Mouse (Mus musculus) left cerebral cortex, postnatal 4 days (tissue): Measurements from ENCODE around the gene Surf4. TPM values are rescaled to one million over a fixed set of nuclear protein-coding genes. Genes with fewer than 3 reads are reported as not detected.
"Not testable (repeated sequence)": the region's sequence is repeated elsewhere in the genome, so short reads cannot be mapped to it uniquely, and the experiment has no call there.

ENCODE experiments used
- DNase-seq: peaks from one replicate; pipeline ENCODE4 v3.0.0-alpha.2; 2022
- intact Hi-C: fragments of 180-260 bp; cut with DNase I; formaldehyde crosslinking; loops from one replicate; pipeline ENCODE4 v1.15.1; 2025
- total RNA-seq, 2 experiments: library from RNA; stranded (reverse); gene quantifications; 2 replicates each; pipeline ENCODE4 v1.2.3; 2021

The Surf4 gene
- total RNA-seq, 2 experiments from 2014 or later = 61.0 to 67.1 TPM

GRCm38 (mm10) chr2:26906431-26906830 lies 27.3 kb downstream of the Surf4 start:
- no peak for DNase-seq
- intact Hi-C loops = no loop called here

GRCm38 (mm10) chr2:26905936-26906335 lies 27.8 kb downstream of the Surf4 start:
- intact Hi-C loops = no loop called here
- DNase-seq = no peak

- intact Hi-C loops = loop anchor here (5.0 kb wide), 1 partner anchor 256 kb away; no protein-coding TSS in a partner anchor
- DNase-seq = no peak
Measured at GRCm38 (mm10) chr2:26903311-26903710, 30.4 kb downstream of the Surf4 start.

- intact Hi-C loops = loop anchor here (5.0 kb wide), 1 partner anchor 255 kb away; no protein-coding TSS in a partner anchor
- peak; percentile 93 for DNase-seq
Measured at GRCm38 (mm10) chr2:26902467-26903220, 31.1 kb downstream of the Surf4 start, which contains the start of gene Surf6. Surf6 (minus strand) TSS chr2:26902879.

GRCm38 (mm10) chr2:26901834-26902400 lies 31.8 kb downstream of the Surf4 start:
- DNase-seq = no peak
- intact Hi-C loops = loop anchor here (5.0 kb wide), 1 partner anchor 255 kb away; no protein-coding TSS in a partner anchor

GRCm38 (mm10) chr2:26900731-26901130 lies 33.0 kb downstream of the Surf4 start:
- DNase-seq = no peak
- intact Hi-C loops = loop anchor here (5.0 kb wide), 1 partner anchor 253 kb away; no protein-coding TSS in a partner anchor

GRCm38 (mm10) chr2:26895898-26896297 lies 37.8 kb downstream of the Surf4 start:
- intact Hi-C loops = no loop called here
- DNase-seq = no peak

- intact Hi-C loops, DNase-seq: not testable (repeated sequence)
Measured at GRCm38 (mm10) chr2:26886170-26886569, 47.6 kb downstream of the Surf4 start.

- intact Hi-C loops, DNase-seq: not testable (repeated sequence)
Measured at GRCm38 (mm10) chr2:26885541-26885940, 48.2 kb downstream of the Surf4 start.

GRCm38 (mm10) chr2:26878571-26878970 lies 55.2 kb downstream of the Surf4 start:
- intact Hi-C loops = no loop called here
- DNase-seq = no peak

- DNase-seq = no peak
- intact Hi-C loops = no loop called here
Measured at GRCm38 (mm10) chr2:26870666-26871065, 63.1 kb downstream of the Surf4 start.

Other genes starting within 250 kb of the Surf4 start
- gene Abo, start 68.9 kb downstream of the Surf4 start, total RNA-seq = not detected
- 10 to 100 TPM; 32.3 to 33.8 TPM for gene Surf6, start 31.0 kb downstream of the Surf4 start, total RNA-seq
- 10 to 100 TPM; 52.3 to 56.2 TPM for gene Med22, start 23.3 kb downstream of the Surf4 start, total RNA-seq
- gene Rpl7a, start 23.2 kb downstream of the Surf4 start, total RNA-seq = 100 to 1,000 TPM; 422 to 425 TPM
- 10 to 100 TPM; 34.8 to 35.1 TPM for gene Surf2, start 17.6 kb downstream of the Surf4 start, total RNA-seq
- gene Surf1, start 17.4 kb downstream of the Surf4 start, total RNA-seq = 10 to 100 TPM; 69.5 to 72.4 TPM
- gene Stkld1, start 119 bp upstream of the Surf4 start, total RNA-seq = under 1 TPM in 1 of 2 experiments, not detected in 1; 0.18 TPM
- gene Rexo4, start 30.5 kb upstream of the Surf4 start, total RNA-seq = 10 to 100 TPM; 50.9 to 61.6 TPM
- gene Adamts13, start 39.5 kb upstream of the Surf4 start, total RNA-seq = not detected
- gene Cacfd1, start 76.0 kb upstream of the Surf4 start, total RNA-seq = 10 to 100 TPM; 73.1 to 80.5 TPM
- 10 to 100 TPM; 23.3 to 27.5 TPM for gene Slc2a6, start 94.1 kb upstream of the Surf4 start, total RNA-seq
- gene Mymk, start 138.3 kb upstream of the Surf4 start, total RNA-seq = under 1 TPM in 1 of 2 experiments, not detected in 1; 0.42 TPM
- 10 to 100 TPM; 23.8 to 25.1 TPM for gene Adamtsl2, start 145.5 kb upstream of the Surf4 start, total RNA-seq
- 10 to 100 TPM; 55.8 to 61.9 TPM for gene Fam163b, start 208.6 kb upstream of the Surf4 start, total RNA-seq
- gene Dbh, start 231.3 kb upstream of the Surf4 start, total RNA-seq = under 1 TPM; 0.30 to 0.58 TPM